ENCODE assay signal across 9 mouse cellular contexts in the genomic region with DNA sequence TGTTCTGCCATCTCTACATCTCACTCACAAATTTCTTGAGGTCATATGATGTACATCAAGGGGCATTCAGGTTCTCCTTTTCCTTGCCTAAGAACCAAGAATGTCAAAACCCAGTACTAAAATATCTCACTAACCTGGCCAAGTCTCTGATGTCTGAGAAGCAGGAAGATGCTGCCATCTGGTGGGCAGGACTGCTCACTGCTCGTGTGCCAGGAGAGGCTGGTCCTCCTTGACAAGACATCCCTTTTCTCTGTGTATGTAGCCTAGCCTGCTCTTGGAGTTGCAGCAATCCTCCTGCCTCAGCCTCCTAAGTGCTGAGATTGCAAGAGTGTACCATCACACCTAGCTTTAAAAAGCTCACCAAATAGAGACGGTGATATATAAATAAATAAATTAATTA. TPM values are rescaled to one million over a fixed set of nuclear protein-coding genes. Genes with fewer than 3 reads are reported as not detected.
DNase-seq lines count a peak whose midpoint lies in the region; ATAC-seq and TF ChIP-seq lines count a peak whose summit lies in the region.
"Had no signal": no experiment of that assay in that cellular context is flagged by ENCODE, and none has a peak within 500 bp of the region (broad histone marks: within the 10 kb centered on the region; RNA-seq: fewer than 3 reads in every experiment).

No protein-coding gene starts in this region.

- no peak overlapping the region for H3K27ac ChIP-seq in liver, postnatal 0 days (ENCODE audit: low read depth)
- H3K27ac ChIP-seq: liver, embryonic 15.5 days had no signal

- peak; percentile 88 for ATAC-seq in CD4-positive, CD25-positive, alpha-beta regulatory T cell, adult 4 months
- peak; percentile 35; the same call in 1 of the 2 replicates for ATAC-seq in liver, postnatal 0 days

- peaks cover 65% of the 10 kb centered on the region for H3K36me3 ChIP-seq in liver, postnatal 0 days (replicated peaks; ENCODE audit: insufficient read depth, low read length)

- 41% methylated on average over 2 of the region's 2 CpGs for WGBS in liver, postnatal 0 days (ENCODE audit: insufficient replicate concordance)

- DNase-seq in ZHBTc4 (ENCODE audit: low read depth, low spot score) = peak; percentile 77
- peak; percentile 86 to 88 for DNase-seq in cerebellum, postnatal 36 days
- peak; percentile 50 to 52 for DNase-seq in gastrocnemius, adult 8-10 months (ENCODE audit: low spot score in 2 of 2)
- peak; percentile 61 to 85 for DNase-seq in kidney, postnatal 36 days
- DNase-seq in liver, postnatal 0 days = peak; percentile 80
- DNase-seq in retina, adult 2 months (ENCODE audit: low read depth, low spot score) = peak; percentile 56
- DNase-seq in thymus, postnatal 14 days = peak; percentile 67

- H3K4me2 ChIP-seq in liver, postnatal 0 days (ENCODE audit: low read depth, low read length) = no peak overlapping the region
- H3K4me2 ChIP-seq: liver, embryonic 15.5 days had no signal

- no peak overlapping the region for H3K9ac ChIP-seq in liver, postnatal 0 days (replicated peaks)
- H3K9ac ChIP-seq: liver, embryonic 15.5 days had no signal

- no peak for TF ChIP-seq EP300 in liver, postnatal 0 days (IDR thresholded peaks at IDR 0.05; ENCODE audit: low read depth)

- H3K4me3 ChIP-seq in liver, postnatal 0 days (ENCODE audit: low read depth, low read length) = no peak overlapping the region
- H3K4me3 ChIP-seq: liver, embryonic 15.5 days had no signal

- H3K4me1 ChIP-seq in liver, postnatal 0 days (ENCODE audit: insufficient read depth) = no peaks in the 10 kb centered on the region
- H3K4me1 ChIP-seq: liver, embryonic 15.5 days had no signal

- H3K27me3 ChIP-seq in liver, postnatal 0 days (ENCODE audit: insufficient read depth, low read length) = no peaks in the 10 kb centered on the region
- H3K27me3 ChIP-seq: liver, embryonic 15.5 days had no signal

- no peaks in the 10 kb centered on the region for H3K9me3 ChIP-seq in liver, postnatal 0 days (ENCODE audit: low read length)
- H3K9me3 ChIP-seq: liver, embryonic 15.5 days had no signal

- TF ChIP-seq CTCF in liver, postnatal 0 days (IDR thresholded peaks at IDR 0.05; ENCODE audit: low read depth) = peak; percentile 93

RNA-seq across cellular contexts. Expression of a gene that starts 11.9 kb away (rescaled TPM):
- polyA plus RNA-seq in CD4-positive, CD25-positive, alpha-beta regulatory T cell, adult 4 months (2017; shearing (Covaris generic)) = 10 to 100 TPM; 37.0 to 44.2 TPM
- total RNA-seq in gastrocnemius, adult 8-10 months (2022) = 10 to 100 TPM; 11.7 to 16.9 (median 13.2) TPM
- 18.2 and 19.6 TPM in 2 replicates for polyA plus RNA-seq in liver, postnatal 0 days (2015; fragmentation: Nextera tagmentation; extraction: Ambion mirVana)

RNA-seq across cellular contexts. Expression of a gene that starts 12.0 kb away (rescaled TPM):
- polyA plus RNA-seq in CD4-positive, CD25-positive, alpha-beta regulatory T cell, adult 4 months (2017; shearing (Covaris generic)) = 10 to 100 TPM; 31.1 to 32.8 TPM
- total RNA-seq in gastrocnemius, adult 8-10 months (2022) = 10 to 100 TPM in 1 of 4 experiments, 1 to 10 TPM in 3; 8.4 to 11.9 (median 9.2) TPM
- 6.6 and 8.3 TPM in 2 replicates for polyA plus RNA-seq in liver, postnatal 0 days (2015; fragmentation: Nextera tagmentation; extraction: Ambion mirVana)
